Mouse (Mus musculus): ENCODE data around the gene Mug1.
"Not testable (repeated sequence)": the region's sequence is repeated elsewhere in the genome, so short reads cannot be mapped to it uniquely, and the experiment has no call there.

Mug1 gene

GRCm38 (mm10) chr6:121838271-121838670 is at the start of gene Mug1:
Mug1 (plus strand) TSS chr6:121838541.
- ATAC-seq (ENCODE audit: insufficient number of reproducible peaks, low FRiP score, low TSS enrichment) = not testable (repeated sequence)

GRCm38 (mm10) chr6:121828034-121828433 is 10.3 kb upstream of the Mug1 start:
- no peak for ATAC-seq (ENCODE audit: insufficient number of reproducible peaks, low FRiP score, low TSS enrichment)

DNA sequence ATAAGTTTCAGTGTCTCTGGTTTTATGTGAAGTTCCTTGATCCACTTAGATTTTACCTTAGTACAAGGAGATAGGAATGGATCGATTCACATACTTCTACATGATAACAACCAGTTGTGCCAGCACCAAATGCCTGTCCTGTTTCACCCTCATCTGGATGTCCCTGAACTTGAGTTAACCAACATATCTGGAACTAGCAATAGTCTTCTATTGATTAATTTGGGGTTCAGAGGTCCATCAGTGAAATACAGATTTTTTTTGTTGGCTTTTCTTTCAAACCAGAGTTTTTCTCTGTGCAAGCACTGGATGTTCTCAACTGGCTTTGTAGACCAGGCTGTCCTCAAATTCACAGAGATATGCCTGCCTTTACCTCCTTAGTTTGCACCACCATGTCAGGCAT is 2.0 kb upstream of the Mug1 start:
- no peak for ATAC-seq (ENCODE audit: insufficient number of reproducible peaks, low FRiP score, low TSS enrichment)

- ATAC-seq (ENCODE audit: insufficient number of reproducible peaks, low FRiP score, low TSS enrichment) = no peak
These were observed 10.0 kb downstream of the Mug1 start for GRCm38 (mm10) chr6:121848378-121848777.

Data from cerebellum, adult (tissue).